Mouse (Mus musculus) lung, postnatal 0 days (tissue): ENCODE results near the gene Siglece.

ENCODE experiments used
- CTCF ChIP-seq: IDR thresholded peaks from 2 replicates; pipeline ENCODE4 v1.5.1; 2016; ENCODE audit warnings: antibody characterized with exemption, mild to moderate bottlenecking
- EP300 ChIP-seq: IDR thresholded peaks from 2 replicates; pipeline ENCODE4 v1.6.1; 2016; ENCODE audit warnings: antibody characterized with exemption, mild to moderate bottlenecking, control low read depth

DNA sequence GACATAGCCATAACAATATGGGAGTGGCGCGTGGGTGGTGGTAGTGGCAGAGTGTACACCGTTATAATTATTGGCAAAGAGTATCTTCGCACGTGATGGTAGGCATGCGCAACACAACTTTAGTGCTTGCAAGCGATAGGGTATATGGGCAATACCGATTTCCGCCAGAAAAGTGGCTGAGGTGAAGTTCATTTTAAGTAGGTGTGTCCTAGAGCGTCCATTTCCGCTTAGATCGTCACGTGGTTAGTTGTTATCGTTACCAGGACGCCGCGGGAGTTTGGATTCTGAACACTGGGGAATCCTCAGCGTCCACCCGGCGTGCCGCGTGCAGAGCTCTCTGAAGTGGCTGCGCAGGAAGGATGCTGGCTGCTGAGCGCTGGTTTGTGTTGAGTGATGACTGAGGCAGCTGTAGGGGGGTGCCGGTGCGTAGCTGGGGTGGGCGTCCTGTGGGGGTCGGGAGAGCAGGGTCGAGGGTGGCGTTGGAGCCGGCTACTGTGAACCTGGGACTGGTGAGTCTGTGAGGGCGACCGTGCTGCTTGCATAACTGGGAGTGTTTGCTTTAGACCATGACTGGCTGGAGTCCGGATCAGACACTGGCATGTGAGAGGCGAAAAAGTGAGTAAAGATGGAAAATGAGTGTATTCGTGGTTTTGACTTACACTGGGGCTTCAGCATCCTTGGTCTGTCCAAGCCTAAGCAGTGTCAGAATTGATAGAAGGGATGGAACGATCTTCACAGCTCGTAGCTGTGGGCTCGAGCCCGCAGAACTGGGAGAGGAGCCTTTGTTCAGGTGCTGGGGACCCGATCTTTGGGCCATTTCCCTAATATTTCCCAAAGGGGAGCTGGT, 52.8 kb downstream of the Siglece start, which contains the start of gene Zfp819:
- TF ChIP-seq CTCF = no peak
- TF ChIP-seq EP300 = no peak
